Mouse (Mus musculus): ENCODE measurements around the gene Alg9.

Gene Alg9

DNA sequence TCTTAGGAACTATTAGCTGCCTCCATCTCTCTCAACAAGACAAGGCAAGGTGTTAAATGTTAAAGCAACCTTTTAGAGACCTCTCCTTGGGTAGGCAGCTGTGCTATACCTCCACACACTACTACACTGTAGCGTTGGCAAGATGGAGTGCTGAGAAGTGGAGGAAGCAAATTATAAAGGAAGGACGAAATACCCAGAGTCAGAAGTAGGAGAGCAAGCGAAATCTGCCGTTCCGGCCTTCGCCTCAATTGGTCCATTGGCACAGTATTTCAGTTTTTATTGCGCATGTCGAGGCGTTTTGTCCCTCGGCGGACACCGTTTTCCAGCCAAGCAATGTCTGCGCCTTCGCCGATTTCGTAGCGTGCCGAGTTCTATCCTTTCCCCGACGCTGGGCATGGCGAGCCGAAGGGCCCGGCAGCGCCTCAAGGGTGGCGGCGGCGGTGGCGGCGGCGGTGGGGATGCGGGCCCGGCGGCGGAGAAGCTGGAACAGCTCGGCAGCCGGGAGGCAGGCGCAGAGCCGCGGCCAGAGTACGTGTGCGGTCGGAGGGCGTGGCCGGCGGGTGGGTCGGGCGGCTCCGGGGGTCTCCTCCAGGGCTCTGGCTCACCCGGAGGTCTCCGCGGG is at the start of gene Alg9, which contains the start of gene 1110032A03Rik:
TSS of gene Alg9 (plus strand) at position 29 of the 622 bp plus-strand sequence.
TSS of gene 1110032A03Rik (minus strand) at position 530 of the 622 bp plus-strand sequence.
- peak; percentile 87 for DNase-seq

DNA sequence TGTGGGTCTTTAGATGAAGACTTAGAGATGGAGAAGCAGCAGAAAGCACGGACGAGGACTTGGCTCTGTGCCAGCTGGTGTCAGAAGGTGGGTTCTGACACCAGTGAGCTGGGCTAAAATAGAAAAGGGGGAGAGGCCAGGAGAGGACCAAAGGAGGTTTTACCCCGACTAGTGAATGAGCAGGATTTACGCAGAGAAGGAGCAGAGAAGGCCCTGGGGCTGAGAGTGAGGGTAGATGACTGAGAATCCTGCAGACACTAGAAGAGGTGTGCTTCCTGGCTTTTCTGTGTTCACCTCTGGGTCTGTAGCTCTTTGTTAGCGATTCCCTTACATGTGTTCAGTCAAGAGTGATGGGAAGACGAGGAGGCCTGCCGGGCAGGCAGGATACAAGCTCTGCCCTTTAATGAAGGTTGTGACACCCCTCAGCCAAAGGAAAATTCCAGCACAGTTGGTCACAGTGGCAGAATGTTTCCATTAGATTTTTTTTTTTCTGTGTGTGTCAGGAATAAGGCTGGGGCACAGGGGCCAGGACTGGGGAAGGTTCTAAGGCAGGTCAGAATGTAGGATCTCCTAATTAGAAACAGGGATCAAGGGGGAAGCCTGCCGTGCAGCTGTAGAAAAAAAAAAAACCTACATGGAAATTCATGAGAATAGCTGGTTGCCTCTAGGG is 48.8 kb upstream of the Alg9 start:
- DNase-seq = no peak

DNA sequence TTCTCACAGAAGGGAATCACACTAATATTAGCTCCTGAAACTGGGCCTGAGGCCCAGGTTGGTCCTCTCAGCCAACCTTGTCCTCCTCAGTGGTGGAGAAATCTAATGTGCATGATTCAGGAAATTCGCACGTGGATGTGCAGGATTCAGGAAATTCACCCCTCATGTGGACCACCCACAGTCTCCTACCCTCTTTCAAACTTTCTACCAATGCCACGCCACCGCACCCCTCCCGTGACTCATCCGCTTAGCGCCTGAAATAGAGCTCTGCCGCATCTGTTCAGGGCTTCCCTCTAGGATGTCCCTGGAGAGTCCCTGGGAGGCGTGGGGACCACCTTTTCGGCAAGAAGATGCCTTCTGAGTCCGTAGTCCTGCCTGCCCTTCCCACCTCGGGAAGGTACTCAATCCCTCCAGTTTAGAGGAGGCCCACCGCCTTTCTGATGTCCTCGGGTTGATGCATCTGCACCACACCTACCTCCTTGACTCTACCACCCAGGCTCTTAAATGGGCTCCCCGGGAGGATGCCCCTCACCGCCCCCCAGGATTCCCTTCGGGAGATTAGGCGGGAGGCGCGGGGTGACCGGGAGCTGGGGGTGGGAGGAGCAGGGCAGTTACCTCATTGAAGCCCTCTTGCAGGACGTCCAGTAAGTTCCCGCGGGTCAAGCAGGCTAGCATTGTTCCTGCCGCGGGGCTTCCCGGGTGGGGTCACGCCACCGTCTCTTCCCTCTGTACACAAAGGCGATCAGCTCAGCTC is 47.5 kb upstream of the Alg9 start:
- no peak for DNase-seq

DNA sequence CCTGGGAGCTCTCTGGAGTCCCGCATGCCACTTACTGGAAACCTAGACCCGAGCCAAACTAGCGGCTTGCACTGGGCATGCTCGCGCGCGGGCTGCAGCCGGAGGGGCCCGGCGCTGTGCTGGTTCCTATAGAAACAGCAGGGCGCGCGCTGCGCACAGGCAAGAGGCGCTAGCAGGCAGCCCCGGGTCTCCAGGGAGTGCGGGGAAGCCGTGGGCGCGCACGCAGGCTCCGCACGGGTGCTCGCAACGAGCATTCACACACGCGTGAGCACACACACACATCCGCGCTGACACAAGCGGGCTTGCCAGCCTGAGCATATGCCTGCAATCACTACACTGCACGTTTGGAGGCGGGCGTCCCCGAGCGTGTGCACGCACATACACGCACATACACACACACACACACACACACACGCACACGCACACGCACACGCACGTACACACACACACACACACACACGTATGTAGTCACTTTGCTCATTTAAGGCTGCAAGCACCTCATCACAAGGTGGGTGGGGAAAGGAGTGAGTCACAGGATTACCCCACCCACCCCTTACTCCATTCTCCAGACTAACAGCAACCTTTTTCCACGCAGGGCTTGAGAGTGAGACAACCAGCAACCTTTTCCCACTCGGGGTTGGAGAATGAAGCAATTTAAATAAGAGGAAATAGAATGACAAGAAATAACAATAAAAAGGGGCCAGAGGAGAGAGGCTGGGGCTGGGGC is 46.7 kb upstream of the Alg9 start:
- peak; percentile 63 for DNase-seq

DNA sequence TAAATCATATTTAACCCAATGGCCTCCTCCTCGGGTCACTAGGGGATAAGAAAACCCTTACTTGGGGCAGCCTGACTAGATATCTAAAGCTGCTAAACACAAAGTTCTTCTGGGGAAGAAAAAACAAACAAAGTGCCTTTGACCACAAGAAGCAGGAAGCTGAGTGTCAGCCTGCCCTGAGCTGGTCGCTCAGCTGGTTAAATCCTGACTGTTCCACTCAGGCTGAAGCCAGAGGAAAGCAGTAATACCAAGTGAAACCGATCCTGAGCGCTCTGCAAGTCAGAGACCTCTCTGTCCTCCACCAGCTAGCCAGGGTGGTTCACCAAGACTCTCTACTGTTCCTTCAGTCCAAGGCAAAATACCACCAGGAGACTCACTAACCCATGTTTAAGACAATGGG is 45.2 kb upstream of the Alg9 start:
- DNase-seq = no peak

DNA sequence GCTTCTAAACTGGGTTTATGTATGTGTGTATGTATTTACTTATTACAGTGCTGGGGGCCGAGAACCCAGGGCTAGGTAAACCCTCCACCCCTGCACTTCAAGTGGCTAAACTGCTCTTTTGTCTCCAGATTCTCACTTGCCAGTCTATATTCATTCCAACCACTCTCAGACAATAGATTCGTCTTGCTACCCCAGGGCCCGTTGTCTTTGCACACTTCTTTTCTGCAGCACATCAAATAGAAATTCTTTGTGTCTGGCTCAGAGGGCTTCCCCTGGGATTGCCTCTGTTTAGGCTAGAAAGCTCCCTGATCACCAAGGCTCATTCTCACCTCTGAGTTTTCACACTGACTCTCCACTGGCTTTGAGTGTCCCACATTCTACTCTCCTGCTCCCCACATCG is 42.3 kb upstream of the Alg9 start:
- DNase-seq = no peak

DNA sequence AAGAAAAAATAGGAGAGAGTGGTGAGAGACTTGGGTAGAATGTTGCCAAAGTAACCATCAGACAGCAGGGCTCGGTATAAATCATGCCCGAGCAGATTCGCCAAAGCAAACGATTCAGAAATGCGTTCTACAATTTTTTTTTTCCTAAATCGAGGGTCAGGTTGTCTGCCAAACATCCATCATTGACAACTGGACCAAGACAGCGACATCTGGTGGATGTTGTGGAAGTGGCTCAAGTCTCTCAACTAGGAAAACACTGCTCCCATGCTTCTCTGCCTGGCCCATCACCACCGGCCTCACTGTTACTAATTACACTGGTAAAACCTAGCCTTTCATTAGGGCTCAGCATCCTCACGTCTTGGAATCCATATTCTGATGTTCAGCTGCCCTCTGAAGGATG is 39.8 kb upstream of the Alg9 start:
- peak; percentile 33 for DNase-seq

DNA sequence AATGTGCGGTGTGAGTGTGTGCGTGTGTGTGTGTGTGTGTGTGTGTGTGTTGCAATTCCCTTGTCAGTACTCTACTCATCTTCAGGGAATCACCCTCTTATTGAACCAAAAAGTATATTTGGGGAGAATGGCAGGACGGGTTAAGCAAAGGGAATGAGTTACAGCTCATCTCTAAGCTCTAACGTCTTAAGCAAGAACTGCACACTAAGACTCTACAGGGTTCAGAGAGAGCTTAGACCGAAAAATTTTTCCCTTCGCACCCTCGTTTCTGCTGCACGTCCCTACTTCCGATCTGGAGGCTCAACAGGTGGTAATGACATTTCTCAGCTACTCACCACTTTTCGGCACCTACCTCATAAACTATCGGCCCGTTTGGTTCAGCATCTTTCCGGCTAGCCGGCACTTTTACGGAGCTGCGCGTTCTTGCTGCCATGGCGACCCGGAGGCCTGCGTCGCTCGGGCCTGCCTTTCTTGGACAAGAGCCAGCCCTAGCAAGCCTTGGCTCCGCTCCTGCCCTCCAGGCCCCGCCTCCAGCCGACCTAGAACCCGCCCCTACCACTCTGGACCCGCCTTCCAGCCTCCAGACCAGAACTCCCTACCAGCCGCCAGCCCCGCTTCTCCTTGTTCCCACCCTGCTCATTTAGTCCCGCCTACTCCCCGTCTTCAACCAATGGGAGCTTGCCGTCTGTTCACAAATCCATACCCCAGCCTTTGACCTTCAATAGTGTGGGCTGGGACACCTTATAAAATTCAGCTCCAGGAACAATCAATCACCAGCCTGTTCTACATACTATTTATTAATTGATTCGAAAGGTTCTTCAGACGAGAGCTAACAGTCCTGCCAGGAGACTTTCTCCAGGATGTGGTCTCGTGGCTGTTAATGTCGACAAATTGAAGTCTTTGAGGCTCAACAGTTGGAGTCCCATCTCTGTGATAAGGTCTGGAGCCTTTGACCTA is 35.6 kb upstream of the Alg9 start, which contains the start of gene Dixdc1:
TSS of gene Dixdc1 (minus strand) at position 604 of the 957 bp plus-strand sequence.
- DNase-seq = peak; percentile 93

DNA sequence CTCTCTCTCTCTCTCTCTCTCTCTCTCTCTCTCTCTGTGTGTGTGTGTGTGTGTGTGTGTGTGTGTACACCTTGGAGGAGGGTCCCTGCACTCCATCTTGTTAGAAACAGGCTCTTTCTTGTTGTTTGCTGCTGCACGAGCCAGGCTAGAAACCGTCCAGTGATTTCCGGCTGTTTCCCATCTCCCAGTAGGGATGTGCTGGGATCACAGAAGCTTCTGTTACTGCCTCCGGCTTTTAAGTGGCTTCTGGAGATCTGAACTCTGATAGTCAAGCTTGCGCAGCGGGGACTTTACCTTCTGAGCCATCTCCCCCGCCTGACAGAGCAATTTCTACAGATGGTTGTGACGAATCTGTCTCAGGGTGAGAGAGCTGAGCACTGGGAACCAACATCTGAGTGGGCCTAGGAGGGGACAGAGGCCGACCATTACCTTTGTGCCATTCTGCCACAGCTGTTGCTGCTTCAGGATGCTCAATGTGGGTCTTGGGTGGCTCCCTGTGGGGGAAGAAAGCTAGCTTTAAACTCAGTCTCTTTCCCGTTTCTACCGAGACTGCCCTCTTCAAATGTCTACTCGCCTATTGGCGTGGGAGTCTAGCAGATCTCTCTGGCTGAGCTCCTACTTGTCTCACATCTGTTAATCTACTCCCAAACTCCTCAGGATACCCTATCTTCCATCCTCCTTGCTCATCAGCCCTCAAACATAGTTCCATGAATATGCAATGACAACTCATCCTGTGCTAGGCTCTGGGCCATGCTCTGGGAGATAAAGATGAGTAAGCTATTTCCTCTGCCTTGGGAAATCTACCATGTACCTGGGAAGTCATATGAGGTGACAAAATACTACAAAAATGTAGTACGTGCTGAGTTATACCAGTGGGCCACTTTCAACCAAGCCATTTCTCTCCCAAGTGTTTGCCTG is 33.7 kb upstream of the Alg9 start:
- no peak for DNase-seq

DNA sequence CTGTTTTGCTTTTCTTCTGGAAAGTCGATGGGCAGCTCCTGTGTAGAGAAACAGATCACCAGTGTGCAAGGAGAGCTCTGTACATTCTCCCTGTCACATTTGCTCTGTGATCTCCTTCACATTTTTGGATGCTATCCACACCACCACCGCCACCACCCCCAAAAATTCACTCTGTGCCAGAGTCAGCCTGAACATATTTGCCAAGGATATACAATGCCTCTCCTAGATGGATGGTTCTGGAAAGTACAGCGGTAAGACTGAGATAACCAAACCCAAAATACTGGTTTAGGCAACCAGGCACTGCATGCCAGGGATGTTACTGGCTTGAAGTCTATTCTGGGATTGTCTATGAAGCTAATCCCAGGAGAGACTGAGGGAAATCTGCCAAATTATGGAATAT is 32.6 kb upstream of the Alg9 start:
- DNase-seq = no peak

DNA sequence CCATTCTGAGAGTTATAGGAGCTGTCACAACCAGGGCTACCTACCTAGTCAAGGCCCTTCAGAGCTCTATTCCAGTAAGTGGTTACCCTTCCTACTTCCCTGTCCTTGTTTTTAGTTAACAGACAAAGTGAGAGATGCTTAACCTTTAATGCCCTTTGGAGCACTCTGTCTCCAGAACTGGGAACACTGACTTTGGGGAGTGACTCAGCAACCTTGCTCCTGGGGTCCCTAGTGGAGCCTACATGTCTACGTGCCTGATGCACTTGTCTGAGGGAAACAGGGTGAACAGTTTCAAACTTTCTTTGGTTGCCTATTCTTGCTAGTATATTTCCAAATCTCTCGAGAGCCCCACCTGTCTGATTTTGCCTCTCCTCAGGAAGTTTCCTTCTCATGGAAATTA is 32.1 kb upstream of the Alg9 start:
- DNase-seq = no peak

DNA sequence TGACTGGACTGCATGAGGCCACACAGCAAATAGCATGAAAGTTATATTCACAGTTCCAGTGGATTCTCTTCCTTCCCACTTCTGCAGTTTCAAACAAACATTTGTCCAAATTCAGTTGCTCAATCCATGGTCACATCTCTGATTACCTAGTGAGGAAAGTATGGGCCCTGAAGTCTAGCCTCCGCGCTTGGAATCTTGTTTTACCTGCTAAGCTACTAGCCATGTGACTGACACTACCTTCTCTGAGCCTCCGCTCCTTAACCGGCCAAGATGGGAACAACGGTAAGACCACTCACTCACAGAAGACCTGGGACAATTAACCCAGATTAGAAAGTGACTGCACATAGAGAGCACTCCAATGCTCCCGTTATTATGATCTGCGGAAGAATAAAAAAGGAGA is 29.0 kb upstream of the Alg9 start:
- DNase-seq = no peak

DNA sequence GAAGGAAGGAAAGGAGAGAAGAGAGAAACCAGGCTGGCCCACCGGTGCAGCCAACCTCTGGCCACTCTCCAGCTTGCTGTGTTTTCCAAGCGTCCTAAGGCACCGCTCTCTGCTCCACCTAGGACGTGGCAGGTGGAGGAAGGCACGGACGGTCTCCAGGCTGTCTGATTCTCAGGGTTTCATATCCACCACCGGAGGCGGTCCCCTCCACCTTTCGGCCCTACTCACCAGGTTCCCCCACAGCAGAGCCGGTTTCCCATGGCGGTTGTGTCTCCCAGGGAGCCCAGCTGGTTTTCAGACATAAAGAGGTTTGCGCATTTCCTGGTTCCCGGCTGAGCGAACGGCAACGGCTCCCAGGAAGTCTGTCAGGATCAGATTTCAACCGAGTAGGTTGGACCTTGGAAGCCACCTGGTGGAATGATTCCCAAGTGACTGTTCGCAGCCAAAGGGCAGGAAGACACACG is 28.6 kb upstream of the Alg9 start, which contains the start of gene 2310030G06Rik:
TSS of gene 2310030G06Rik (minus strand) at position 323 of the 464 bp plus-strand sequence.
- DNase-seq = peak; percentile 41

DNA sequence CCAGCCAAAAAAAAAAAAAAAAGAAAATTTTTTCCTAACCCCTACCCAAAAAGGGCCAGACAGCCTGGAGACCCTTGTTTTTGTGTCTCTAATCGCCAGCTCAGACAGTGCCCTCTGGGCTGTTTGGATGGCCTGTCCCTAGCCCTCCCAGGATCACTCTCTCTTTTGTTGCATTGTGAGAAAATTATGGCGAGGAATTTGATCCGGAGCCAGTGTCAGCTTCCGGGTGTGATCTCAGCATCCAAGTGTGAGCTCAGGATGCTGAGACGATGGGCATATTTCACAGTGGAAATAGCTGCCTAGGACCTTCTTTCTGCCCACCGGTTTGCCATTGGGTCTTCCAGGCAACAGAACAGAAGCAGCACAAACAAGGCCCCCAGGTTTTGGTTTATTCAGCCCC is 24.1 kb upstream of the Alg9 start:
- DNase-seq = no peak

DNA sequence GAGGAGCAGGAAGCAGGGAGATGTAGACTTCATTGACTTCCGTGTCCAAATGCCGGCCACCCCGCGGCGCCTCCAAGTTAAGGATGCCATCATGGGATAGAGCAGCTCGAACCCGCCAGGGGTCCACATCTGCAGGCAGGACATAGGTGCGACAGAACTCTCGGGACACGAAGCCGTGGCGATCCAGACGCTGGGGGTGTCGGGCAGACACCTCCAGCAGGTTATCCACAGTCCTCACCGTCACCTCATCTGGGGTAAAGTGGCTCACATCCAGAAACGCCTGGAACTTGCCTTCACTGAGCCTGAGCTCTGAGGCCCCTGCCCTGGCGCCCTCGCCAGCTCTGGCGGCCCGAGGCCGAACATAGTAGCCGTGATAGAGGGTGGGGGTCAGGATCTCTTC is 23.5 kb upstream of the Alg9 start, which contains the start of gene Cryab:
TSS of gene Cryab (plus strand) at position 3 of the 400 bp plus-strand sequence.
- DNase-seq = no peak

DNA sequence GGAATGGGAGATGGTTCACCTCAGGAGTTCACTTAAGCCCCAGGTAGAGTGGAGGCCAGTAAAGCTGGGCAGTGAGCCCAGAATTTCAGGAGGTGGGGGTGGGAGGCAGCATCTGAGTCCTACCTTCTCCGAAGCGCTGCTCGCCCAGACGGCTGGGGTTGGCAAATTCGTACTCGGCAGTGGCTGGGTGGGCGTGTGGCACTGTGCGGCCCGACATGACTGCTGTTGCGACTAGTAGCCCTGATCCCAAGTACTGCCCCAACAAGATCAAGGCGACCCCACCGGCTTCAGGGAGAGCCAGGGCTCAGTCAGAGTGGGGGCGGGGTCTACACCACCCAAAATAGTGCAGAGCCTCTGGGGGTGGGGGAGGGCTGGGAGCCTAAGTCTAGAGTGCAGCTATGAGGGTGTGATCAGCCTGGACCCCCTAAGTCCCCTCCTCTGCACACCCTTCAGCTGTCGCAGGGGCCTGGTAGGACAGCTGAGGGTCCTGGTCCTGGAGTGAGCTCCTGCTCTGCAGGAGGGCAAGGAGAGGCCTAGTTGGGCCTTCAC is 22.7 kb upstream of the Alg9 start, which contains the start of gene Hspb2:
TSS of gene Hspb2 (minus strand) at position 301 of the 549 bp plus-strand sequence.
- peak; percentile 8 for DNase-seq

DNA sequence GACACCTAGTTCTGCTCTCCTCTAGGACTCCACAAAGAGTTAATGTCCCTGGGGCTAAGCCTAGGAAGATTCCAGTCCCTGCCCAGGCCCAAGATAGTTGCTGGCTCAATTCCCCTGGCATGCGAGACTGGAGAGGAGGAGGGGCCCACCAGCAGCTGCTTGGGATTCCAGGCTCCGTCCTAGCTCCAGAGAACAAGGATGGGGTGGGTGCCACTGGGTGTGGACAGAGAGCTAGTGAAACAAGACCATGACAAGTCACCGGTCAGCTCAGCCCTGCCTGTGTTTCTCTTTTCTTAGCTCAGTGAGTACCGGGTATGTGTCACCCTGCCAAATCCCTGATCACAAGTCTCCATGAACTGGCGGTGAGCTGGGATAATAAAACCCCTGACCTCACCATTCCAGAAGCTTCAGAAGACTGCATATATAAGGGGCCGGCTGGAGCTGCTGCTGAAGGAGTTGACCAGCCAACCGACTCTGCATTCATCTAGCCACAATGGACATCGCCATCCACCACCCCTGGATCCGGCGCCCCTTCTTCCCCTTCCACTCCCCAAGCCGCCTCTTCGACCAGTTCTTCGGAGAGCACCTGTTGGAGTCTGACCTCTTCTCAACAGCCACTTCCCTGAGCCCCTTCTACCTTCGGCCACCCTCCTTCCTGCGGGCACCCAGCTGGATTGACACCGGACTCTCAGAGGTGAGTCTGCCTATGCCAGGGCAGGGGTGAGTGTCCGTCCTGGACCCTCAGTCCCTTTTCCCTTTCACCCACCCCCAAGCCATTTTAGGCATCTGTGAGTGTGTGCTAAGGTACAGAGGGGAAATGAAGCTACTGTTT is 21.8 kb upstream of the Alg9 start:
- DNase-seq = peak; percentile 19

DNA sequence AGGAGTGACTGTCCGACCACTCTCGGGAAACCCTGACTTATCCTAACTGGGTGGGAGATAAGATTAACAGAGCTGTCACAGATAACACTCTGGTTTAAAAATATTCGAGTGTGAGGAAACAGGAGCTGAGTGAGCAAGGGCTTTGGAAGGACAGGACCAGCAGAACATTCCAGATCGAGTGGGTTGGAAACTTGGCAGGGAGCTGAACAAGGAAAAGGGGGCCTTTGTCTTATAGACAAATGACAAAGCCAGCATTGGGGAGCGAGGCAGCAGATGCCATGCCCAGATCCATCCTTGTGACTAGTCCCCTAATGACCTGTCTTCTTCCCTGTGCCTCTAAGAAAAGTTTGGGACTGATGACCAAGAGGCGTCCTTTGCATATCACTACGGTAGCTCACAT is 20.9 kb upstream of the Alg9 start:
- no peak for DNase-seq

DNA sequence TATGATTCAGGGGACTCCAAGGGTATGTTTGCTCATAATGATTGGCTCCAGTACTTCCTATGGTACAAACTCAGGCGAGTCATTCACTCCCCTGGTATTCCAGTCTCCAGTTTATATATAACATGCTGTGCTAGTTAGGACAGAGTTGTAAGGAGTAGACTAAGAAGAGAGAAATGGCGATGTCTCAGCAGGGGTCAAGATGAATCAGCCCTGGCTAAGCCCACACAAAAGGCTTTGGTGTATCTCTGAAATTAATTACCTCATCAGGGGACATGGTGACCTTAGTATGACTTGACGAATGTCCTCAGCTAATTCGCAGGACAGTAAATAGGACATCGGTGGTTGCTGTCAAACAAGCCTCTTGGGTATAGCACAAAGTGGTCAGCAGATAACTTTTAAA is 18.1 kb upstream of the Alg9 start:
- no peak for DNase-seq
